Mouse (Mus musculus): ENCODE data around the gene Akr1c19. TPM values are rescaled to one million over a fixed set of nuclear protein-coding genes. Genes with fewer than 3 reads are reported as not detected.

The Akr1c19 gene
- polyA plus RNA-seq, 1 experiment: 2.4 TPM

GRCm38 (mm10) chr13:4296991-4297390 lies 68.5 kb downstream of the Akr1c19 start:
- TF ChIP-seq CTCF (IDR thresholded peaks at IDR 0.05; ENCODE audit: control insufficient read depth, insufficient read depth, low read length) (no peak), POLR2A (IDR thresholded peaks at IDR 0.05; ENCODE audit: borderline replicate concordance, control insufficient read depth, low read depth, low read length) (no peak)
- Histone ChIP-seq H3K4me1 (ENCODE audit: control insufficient read depth, insufficient read depth, low read length) (no peaks in the 10 kb centered on the region), H3K27ac (ENCODE audit: control insufficient read depth, insufficient read depth, low read depth, low read length, poor library complexity) (no peak overlapping the region), H3K4me3 (replicated peaks; ENCODE audit: control insufficient read depth, low read depth, low read length) (no peak overlapping the region)
- WGBS: 72% methylated on average over 4 of the region's 4 CpGs

Other genes starting within 250 kb of the Akr1c19 start
- gene Akr1c14, start 179.7 kb upstream of the Akr1c19 start, polyA plus RNA-seq (2011; ENCODE audit: insufficient read depth, insufficient read length, low replicate concordance, missing spikeins): 0.81 and 0.82 TPM in 2 replicates
- not detected in 2 replicates for gene Akr1c18, start 78.0 kb upstream of the Akr1c19 start, polyA plus RNA-seq (2011; ENCODE audit: insufficient read depth, insufficient read length, low replicate concordance, missing spikeins)
- 4.2 and 4.6 TPM in 2 replicates for gene Akr1c13, start 37.5 kb upstream of the Akr1c19 start, polyA plus RNA-seq (2011; ENCODE audit: insufficient read depth, insufficient read length, low replicate concordance, missing spikeins)
- gene Akr1c12, start 50.7 kb downstream of the Akr1c19 start, polyA plus RNA-seq (2011; ENCODE audit: insufficient read depth, insufficient read length, low replicate concordance, missing spikeins): 7.4 TPM in 1 of 2 replicates, not detected in the other
- 5.1 TPM in 1 of 2 replicates, not detected in the other for gene Akr1c6, start 205.6 kb downstream of the Akr1c19 start, polyA plus RNA-seq (2011; ENCODE audit: insufficient read depth, insufficient read length, low replicate concordance, missing spikeins)

All from bone marrow, adult 2 months (tissue).